Mouse (Mus musculus) bone marrow, adult 2 months (tissue): ENCODE data around the gene Zfp27. TPM values are rescaled to one million over a fixed set of nuclear protein-coding genes. Genes with fewer than 3 reads are reported as not detected.

ENCODE experiments used
- H3K27ac ChIP-seq: fragments of 200-500 bp; 2 replicates; pipeline ENCODE4 v1.5.1; 2012; ENCODE audit warnings: low read depth, mild to moderate bottlenecking, control low read depth, inconsistent platforms, low read length; ENCODE audit not compliant: control insufficient read depth, poor library complexity, insufficient read depth
- H3K4me1 ChIP-seq: fragments of 200-500 bp; 2 replicates; pipeline ENCODE4 v1.6.1; 2011; ENCODE audit warnings: low read length; ENCODE audit not compliant: control insufficient read depth, insufficient read depth
- H3K4me3 ChIP-seq: fragments of 200-500 bp; replicated peaks from 2 replicates; pipeline ENCODE3; 2011; ENCODE audit warnings: mild to moderate bottlenecking, low read depth, low read length, control low read depth; ENCODE audit not compliant: control insufficient read depth
- CTCF ChIP-seq: fragments of 200-500 bp; IDR thresholded peaks from 2 replicates; pipeline ENCODE4 v1.5.1; 2011; ENCODE audit warnings: low read length, control low read depth; ENCODE audit not compliant: control insufficient read depth, insufficient read depth
- POLR2A ChIP-seq: fragments of 200-500 bp; IDR thresholded peaks from 2 replicates; pipeline ENCODE4 v1.6.1; 2011; ENCODE audit warnings: low read depth, mild to moderate bottlenecking, control low read depth, low read length, borderline replicate concordance; ENCODE audit not compliant: control insufficient read depth
- WGBS: fragments of 180-500 bp; shearing (Covaris S2); methylation state at CpG from one replicate; pipeline ENCODE4 v1.1.7; 2018; 5-methylcytosine and 5-hydroxymethylcytosine counted together
- polyA plus RNA-seq: library from polyadenylated mRNA; stranded (reverse); fragments of >200 nt; gene quantifications from 2 replicates; pipeline ENCODE4 v1.2.4, GENCODE M21; 2011; ENCODE audit warnings: low replicate concordance; ENCODE audit not compliant: missing spikeins, insufficient read depth, insufficient read length

Zfp27 gene
- polyA plus RNA-seq, 1 experiment = 3.4 TPM

- TF ChIP-seq CTCF = no peak
- TF ChIP-seq POLR2A = no peak
- 87% methylated on average over 10 of the region's 10 CpGs for WGBS
- Histone ChIP-seq H3K4me1 (no peaks in the 10 kb centered on the region), H3K4me3 (no peak overlapping the region), H3K27ac (no peak overlapping the region)
Measured at GRCm38 (mm10) chr7:29874256-29874655, 32.1 kb downstream of the Zfp27 start.

GRCm38 (mm10) chr7:29861660-29862059 lies 44.7 kb downstream of the Zfp27 start:
- WGBS = 84% methylated on average over 7 of the region's 7 CpGs
- Histone ChIP-seq H3K4me1 (no peaks in the 10 kb centered on the region), H3K4me3 (no peak overlapping the region), H3K27ac (no peak overlapping the region)
- TF ChIP-seq POLR2A (no peak), CTCF (peak; percentile 23; the same call in 1 of the 2 replicates)

- Histone ChIP-seq H3K4me3 (peak within 1 kb of the TSS; percentile 93), H3K4me1 (no peaks in the 10 kb centered on the region), H3K27ac (no peak within 1 kb of the TSS)
- peak; percentile 13; the same call in 1 of the 2 replicates for TF ChIP-seq CTCF
- peak; percentile 47; the same call in 1 of the 2 replicates for TF ChIP-seq POLR2A
- WGBS = 3% methylated on average over 32 of the region's 32 CpGs
Measured at GRCm38 (mm10) chr7:29859532-29860517, 46.5 kb downstream of the Zfp27 start, which contains the start of gene Zfp420. TSS of gene Zfp420 (plus strand) at chr7:29859979.

GRCm38 (mm10) chr7:29853219-29853842 lies 53.0 kb downstream of the Zfp27 start, which contains the start of gene Zfp940:
TSS of gene Zfp940 (minus strand) at chr7:29853669.
- Histone ChIP-seq H3K27ac (no peak within 1 kb of the TSS), H3K4me3 (peak within 1 kb of the TSS; percentile 76), H3K4me1 (peaks cover 2% of the 10 kb centered on the region; the same call in 1 of the 2 replicates)
- WGBS = 1% methylated on average over 21 of the region's 21 CpGs
- TF ChIP-seq POLR2A (no peak), CTCF (no peak)

- no peak overlapping the region for H3K27ac ChIP-seq
- TF ChIP-seq CTCF = no peak
- no peak for TF ChIP-seq POLR2A
- peaks cover 2% of the 10 kb centered on the region; the same call in 1 of the 2 replicates for H3K4me1 ChIP-seq
- peak overlapping the region; percentile 76 for H3K4me3 ChIP-seq
- WGBS = 52% methylated on average over 9 of the region's 9 CpGs
Measured at GRCm38 (mm10) chr7:29852831-29853218, 53.5 kb downstream of the Zfp27 start.

GRCm38 (mm10) chr7:29844616-29845015 lies 61.8 kb downstream of the Zfp27 start:
- no peak overlapping the region for H3K27ac ChIP-seq
- TF ChIP-seq POLR2A (no peak), CTCF (no peak)
- H3K4me3 ChIP-seq = no peak overlapping the region
- 86% methylated on average over 5 of the region's 5 CpGs for WGBS
- H3K4me1 ChIP-seq = no peaks in the 10 kb centered on the region

Other genes starting within 250 kb of the Zfp27 start
- gene Catsperg2, start 179.5 kb downstream of the Zfp27 start, polyA plus RNA-seq = not detected in 2 replicates
- gene Zfp84, start 138.0 kb downstream of the Zfp27 start, polyA plus RNA-seq = 2.0 and 3.3 TPM in 2 replicates
- 0.57 TPM in 2 replicates for gene Zfp30, start 122.6 kb downstream of the Zfp27 start, polyA plus RNA-seq
- gene Zfp790, start 90.5 kb downstream of the Zfp27 start, polyA plus RNA-seq = 2.1 and 3.8 TPM in 2 replicates
- gene Zfp940, start 52.9 kb downstream of the Zfp27 start, polyA plus RNA-seq = 0.34 and 6.7 TPM in 2 replicates
- gene Zfp420, start 46.6 kb downstream of the Zfp27 start, polyA plus RNA-seq = 0.79 and 5.3 TPM in 2 replicates
- gene Zfp383, start 1.7 kb upstream of the Zfp27 start, polyA plus RNA-seq = 1.6 and 3.9 TPM in 2 replicates
- 1.2 and 3.2 TPM in 2 replicates for gene Zfp74, start 47.5 kb upstream of the Zfp27 start, polyA plus RNA-seq
- 2.6 and 11.8 TPM in 2 replicates for gene Zfp568, start 77.4 kb upstream of the Zfp27 start, polyA plus RNA-seq
- gene Zfp14, start 144.8 kb upstream of the Zfp27 start, polyA plus RNA-seq = 0.52 and 0.66 TPM in 2 replicates
- gene Zfp82, start 166.3 kb upstream of the Zfp27 start, polyA plus RNA-seq = 0.97 and 5.7 TPM in 2 replicates
- not detected in 2 replicates for gene Gm26920, start 183.8 kb upstream of the Zfp27 start, polyA plus RNA-seq
- gene Zfp566, start 184.0 kb upstream of the Zfp27 start, polyA plus RNA-seq = 2.0 and 5.9 TPM in 2 replicates
- gene Zfp260, start 188.2 kb upstream of the Zfp27 start, polyA plus RNA-seq = 9.3 and 27.6 TPM in 2 replicates
- 0.57 and 0.95 TPM in 2 replicates for gene Zfp382, start 215.4 kb upstream of the Zfp27 start, polyA plus RNA-seq